Mouse (Mus musculus): ENCODE data around the gene Twistnb. TPM values are rescaled to one million over a fixed set of nuclear protein-coding genes. Genes with fewer than 3 reads are reported as not detected.

The Twistnb gene
- polyA plus RNA-seq, 1 experiment, result 8.7 TPM

GRCm38 (mm10) chr12:33424329-33424728, 5.1 kb upstream of the Twistnb start:
- TF ChIP-seq MYOG (IDR thresholded peaks at IDR 0.05; ENCODE audit: control insufficient read depth in 1 of 3, insufficient read depth in 1 of 3, insufficient read length in 2 of 3, low read depth in 2 of 3), result no peak
- TF ChIP-seq MYOD1 (IDR thresholded peaks at IDR 0.05; ENCODE audit: control insufficient read depth in 1 of 3, insufficient read length in 2 of 3, low read depth in 2 of 3), result no peak
- TF ChIP-seq E2F4 (IDR thresholded peaks at IDR 0.05; ENCODE audit: insufficient read depth), result no peak
- no peak for TF ChIP-seq CEBPB (IDR thresholded peaks at IDR 0.05; ENCODE audit: insufficient read depth, poor library complexity, severe bottlenecking)
- no peak for TF ChIP-seq POLR2A (IDR thresholded peaks at IDR 0.05; ENCODE audit: insufficient read length, low read depth)
- no peak for TF ChIP-seq POLR2AphosphoS2 (IDR thresholded peaks at IDR 0.05; ENCODE audit: insufficient read length, low read depth)
- no peak for TF ChIP-seq SRF (IDR thresholded peaks at IDR 0.05; ENCODE audit: control insufficient read depth, insufficient read length, low read depth)
- TF ChIP-seq TCF12 (IDR thresholded peaks at IDR 0.05; ENCODE audit: insufficient read depth, poor library complexity, severe bottlenecking), result no peak
- TF ChIP-seq REST (IDR thresholded peaks at IDR 0.05; ENCODE audit: insufficient read depth, insufficient read length), result no peak
- TF ChIP-seq USF1 (IDR thresholded peaks at IDR 0.05; ENCODE audit: low read depth), result no peak
- no peak for TF ChIP-seq MAX (IDR thresholded peaks at IDR 0.05; ENCODE audit: low read depth)
- TF ChIP-seq TCF3 (IDR thresholded peaks at IDR 0.05; ENCODE audit: insufficient read length, low read depth), result no peak
- no peaks in the 10 kb centered on the region for H3K36me3 ChIP-seq (ENCODE audit: control insufficient read depth, insufficient read depth)
- no peaks in the 10 kb centered on the region for H3K79me2 ChIP-seq (ENCODE audit: control insufficient read depth, insufficient read depth)
- no peak overlapping the region for H3K4me3 ChIP-seq
- H3K4me2 ChIP-seq (ENCODE audit: low read depth), result no peak overlapping the region
- H3K27me3 ChIP-seq (ENCODE audit: control insufficient read depth, insufficient read depth, insufficient read length), result peaks cover 6% of the 10 kb centered on the region
- no peak overlapping the region for H3ac ChIP-seq (ENCODE audit: control insufficient read depth, insufficient read length)

GRCm38 (mm10) chr12:33427293-33427692, 2.1 kb upstream of the Twistnb start:
- H3K79me2 ChIP-seq (ENCODE audit: control insufficient read depth, insufficient read depth), result peaks cover 27% of the 10 kb centered on the region
- peaks cover 6% of the 10 kb centered on the region for H3K27me3 ChIP-seq (ENCODE audit: control insufficient read depth, insufficient read depth, insufficient read length)
- H3ac ChIP-seq (ENCODE audit: control insufficient read depth, insufficient read length), result no peak overlapping the region
- no peak for TF ChIP-seq E2F4 (IDR thresholded peaks at IDR 0.05; ENCODE audit: insufficient read depth)
- no peak for TF ChIP-seq SRF (IDR thresholded peaks at IDR 0.05; ENCODE audit: control insufficient read depth, insufficient read length, low read depth)
- no peak for TF ChIP-seq POLR2AphosphoS2 (IDR thresholded peaks at IDR 0.05; ENCODE audit: insufficient read length, low read depth)
- no peak for TF ChIP-seq POLR2A (IDR thresholded peaks at IDR 0.05; ENCODE audit: insufficient read length, low read depth)
- no peak for TF ChIP-seq REST (IDR thresholded peaks at IDR 0.05; ENCODE audit: insufficient read depth, insufficient read length)
- TF ChIP-seq TCF3 (IDR thresholded peaks at IDR 0.05; ENCODE audit: insufficient read length, low read depth), result no peak
- 0 out of 2 replicates have a peak, but pooled peaks have one; percentile 14 for TF ChIP-seq CEBPB (IDR thresholded peaks at IDR 0.05; ENCODE audit: insufficient read depth, poor library complexity, severe bottlenecking)
- no peak overlapping the region for H3K4me3 ChIP-seq
- no peaks in the 10 kb centered on the region for H3K36me3 ChIP-seq (ENCODE audit: control insufficient read depth, insufficient read depth)
- no peak overlapping the region for H3K4me2 ChIP-seq (ENCODE audit: low read depth)

GRCm38 (mm10) chr12:33427726-33428125, 1.7 kb upstream of the Twistnb start:
- H3K36me3 ChIP-seq (ENCODE audit: control insufficient read depth, insufficient read depth), result no peaks in the 10 kb centered on the region
- TF ChIP-seq MYOG (IDR thresholded peaks at IDR 0.05; ENCODE audit: control insufficient read depth in 1 of 3, insufficient read depth in 1 of 3, insufficient read length in 2 of 3, low read depth in 2 of 3), result no peak
- no peak for TF ChIP-seq MYOD1 (IDR thresholded peaks at IDR 0.05; ENCODE audit: control insufficient read depth in 1 of 3, insufficient read length in 2 of 3, low read depth in 2 of 3)
- TF ChIP-seq MAX (IDR thresholded peaks at IDR 0.05; ENCODE audit: low read depth), result no peak
- no peak for TF ChIP-seq USF1 (IDR thresholded peaks at IDR 0.05; ENCODE audit: low read depth)
- no peak for TF ChIP-seq SRF (IDR thresholded peaks at IDR 0.05; ENCODE audit: control insufficient read depth, insufficient read length, low read depth)
- no peak for TF ChIP-seq POLR2AphosphoS2 (IDR thresholded peaks at IDR 0.05; ENCODE audit: insufficient read length, low read depth)
- no peak for TF ChIP-seq TCF3 (IDR thresholded peaks at IDR 0.05; ENCODE audit: insufficient read length, low read depth)
- no peak for TF ChIP-seq E2F4 (IDR thresholded peaks at IDR 0.05; ENCODE audit: insufficient read depth)
- TF ChIP-seq CEBPB (IDR thresholded peaks at IDR 0.05; ENCODE audit: insufficient read depth, poor library complexity, severe bottlenecking), result no peak
- TF ChIP-seq REST (IDR thresholded peaks at IDR 0.05; ENCODE audit: insufficient read depth, insufficient read length), result no peak
- TF ChIP-seq TCF12 (IDR thresholded peaks at IDR 0.05; ENCODE audit: insufficient read depth, poor library complexity, severe bottlenecking), result no peak
- TF ChIP-seq POLR2A (IDR thresholded peaks at IDR 0.05; ENCODE audit: insufficient read length, low read depth), result no peak

GRCm38 (mm10) chr12:33433812-33434211, 4.4 kb downstream of the Twistnb start:
- Histone ChIP-seq H3K4me3 (no peak overlapping the region), H3K79me2 (ENCODE audit: control insufficient read depth, insufficient read depth) (peaks cover 62% of the 10 kb centered on the region), H3ac (ENCODE audit: control insufficient read depth, insufficient read length) (no peak overlapping the region), H3K36me3 (ENCODE audit: control insufficient read depth, insufficient read depth) (peaks cover 9% of the 10 kb centered on the region), H3K27me3 (ENCODE audit: control insufficient read depth, insufficient read depth, insufficient read length) (no peaks in the 10 kb centered on the region), H3K4me2 (ENCODE audit: low read depth) (no peak overlapping the region)
- TF ChIP-seq REST (IDR thresholded peaks at IDR 0.05; ENCODE audit: insufficient read depth, insufficient read length) (no peak), USF1 (IDR thresholded peaks at IDR 0.05; ENCODE audit: low read depth) (no peak), MAX (IDR thresholded peaks at IDR 0.05; ENCODE audit: low read depth) (no peak), CEBPB (IDR thresholded peaks at IDR 0.05; ENCODE audit: insufficient read depth, poor library complexity, severe bottlenecking) (no peak), TCF12 (IDR thresholded peaks at IDR 0.05; ENCODE audit: insufficient read depth, poor library complexity, severe bottlenecking) (no peak), E2F4 (IDR thresholded peaks at IDR 0.05; ENCODE audit: insufficient read depth) (no peak), POLR2A (IDR thresholded peaks at IDR 0.05; ENCODE audit: insufficient read length, low read depth) (no peak), MYOG (IDR thresholded peaks at IDR 0.05; ENCODE audit: control insufficient read depth in 1 of 3, insufficient read depth in 1 of 3, insufficient read length in 2 of 3, low read depth in 2 of 3) (no peak)

More at GRCm38 (mm10) chr12:33427726-33428125, 1.7 kb upstream of the Twistnb start:
- peaks cover 31% of the 10 kb centered on the region for H3K79me2 ChIP-seq (ENCODE audit: control insufficient read depth, insufficient read depth)
- no peak overlapping the region for H3K4me2 ChIP-seq (ENCODE audit: low read depth)
- H3K4me3 ChIP-seq, result no peak overlapping the region
- H3ac ChIP-seq (ENCODE audit: control insufficient read depth, insufficient read length), result no peak overlapping the region
- H3K27me3 ChIP-seq (ENCODE audit: control insufficient read depth, insufficient read depth, insufficient read length), result peaks cover 6% of the 10 kb centered on the region

- Histone ChIP-seq H3ac (ENCODE audit: control insufficient read depth, insufficient read length) (no peak overlapping the region), H3K36me3 (ENCODE audit: control insufficient read depth, insufficient read depth) (peaks cover 14% of the 10 kb centered on the region), H3K27me3 (ENCODE audit: control insufficient read depth, insufficient read depth, insufficient read length) (no peaks in the 10 kb centered on the region), H3K4me2 (ENCODE audit: low read depth) (no peak overlapping the region), H3K4me3 (no peak overlapping the region), H3K79me2 (ENCODE audit: control insufficient read depth, insufficient read depth) (peaks cover 61% of the 10 kb centered on the region)
- no peak for TF ChIP-seq MYOD1 (IDR thresholded peaks at IDR 0.05; ENCODE audit: control insufficient read depth in 1 of 3, insufficient read length in 2 of 3, low read depth in 2 of 3)
- TF ChIP-seq TCF3 (IDR thresholded peaks at IDR 0.05; ENCODE audit: insufficient read length, low read depth), result no peak
- TF ChIP-seq SRF (IDR thresholded peaks at IDR 0.05; ENCODE audit: control insufficient read depth, insufficient read length, low read depth), result no peak
- TF ChIP-seq REST (IDR thresholded peaks at IDR 0.05; ENCODE audit: insufficient read depth, insufficient read length), result no peak
- no peak for TF ChIP-seq MYOG (IDR thresholded peaks at IDR 0.05; ENCODE audit: control insufficient read depth in 1 of 3, insufficient read depth in 1 of 3, insufficient read length in 2 of 3, low read depth in 2 of 3)
- no peak for TF ChIP-seq POLR2A (IDR thresholded peaks at IDR 0.05; ENCODE audit: insufficient read length, low read depth)
- no peak for TF ChIP-seq POLR2AphosphoS2 (IDR thresholded peaks at IDR 0.05; ENCODE audit: insufficient read length, low read depth)
- TF ChIP-seq TCF12 (IDR thresholded peaks at IDR 0.05; ENCODE audit: insufficient read depth, poor library complexity, severe bottlenecking), result no peak
Measured at GRCm38 (mm10) chr12:33434758-33435157, 5.3 kb downstream of the Twistnb start.

All from myocyte (in vitro differentiated cells).